Mouse (Mus musculus) bone marrow macrophage, adult 2 months (primary cell): ENCODE measurements around the gene Nelfcd.

Experiments used
- CTCF ChIP-seq: IDR thresholded peaks from 2 replicates; pipeline ENCODE4 v1.5.1; 2012; ENCODE audit warnings: low read depth, mild to moderate bottlenecking, low read length, moderate library complexity
- POLR2A ChIP-seq: IDR thresholded peaks from 2 replicates; pipeline ENCODE4 v1.6.1; 2012; ENCODE audit warnings: mild to moderate bottlenecking, low read depth, low read length, borderline replicate concordance

- no peak for TF ChIP-seq POLR2A
- TF ChIP-seq CTCF: no peak
Observed at GRCm38 (mm10) chr2:174442460-174442859, 26.9 kb downstream of the Nelfcd start.
